Mouse (Mus musculus) kidney, adult 2 months (tissue): ENCODE measurements around the gene Slc38a2. TPM values are rescaled to one million over a fixed set of nuclear protein-coding genes. Genes with fewer than 3 reads are reported as not detected.

ENCODE experiments used
- DNase-seq: peaks from one replicate; pipeline ENCODE4 v3.0.0; 2021
- H3K27ac ChIP-seq: fragments of 200-500 bp; 2 replicates; pipeline ENCODE4 v1.5.1; 2012; ENCODE audit warnings: low read depth, low read length, control low read depth, inconsistent platforms; ENCODE audit not compliant: insufficient read depth
- H3K27me3 ChIP-seq: fragments of 200-500 bp; replicated peaks from 2 replicates; pipeline ENCODE4 v1.6.1; 2012; ENCODE audit warnings: mild to moderate bottlenecking, moderate library complexity, low read length, inconsistent platforms; ENCODE audit not compliant: control insufficient read depth, insufficient read depth
- H3K36me3 ChIP-seq: fragments of 200-500 bp; 2 replicates; pipeline ENCODE4 v1.6.1; 2012; ENCODE audit warnings: mild to moderate bottlenecking, moderate library complexity, low read length, inconsistent platforms; ENCODE audit not compliant: control insufficient read depth, insufficient read depth
- H3K4me1 ChIP-seq: fragments of 200-500 bp; 2 replicates; pipeline ENCODE4 v1.6.1; 2011; ENCODE audit warnings: low read length; ENCODE audit not compliant: control insufficient read depth, insufficient read depth
- H3K4me3 ChIP-seq: fragments of 200-500 bp; 2 replicates; pipeline ENCODE4 v1.5.1; 2011; ENCODE audit warnings: mild to moderate bottlenecking, low read depth, low read length, control low read depth; ENCODE audit not compliant: insufficient read depth
- CTCF ChIP-seq: fragments of 200-500 bp; conservative IDR thresholded peaks from 2 replicates; pipeline ENCODE4 v1.5.1; 2011; ENCODE audit warnings: low read depth, mild to moderate bottlenecking, control low read depth, low read length, moderate library complexity, mixed read lengths; ENCODE audit not compliant: insufficient read depth, insufficient read length
- POLR2A ChIP-seq: fragments of 200-500 bp; IDR thresholded peaks from one replicate; pipeline ENCODE4 v1.6.1; 2011; ENCODE audit warnings: low read depth, low read length, control low read depth
- WGBS: fragments of 180-500 bp; shearing (Covaris S2); methylation state at CpG from one replicate; pipeline ENCODE4 v1.1.7; 2018; 5-methylcytosine and 5-hydroxymethylcytosine counted together
- polyA plus RNA-seq: library from polyadenylated mRNA; depleted of rRNA; stranded (reverse); fragments of >200 nt; gene quantifications from 2 replicates; pipeline ENCODE4 v1.2.3, GENCODE M21; 2012

Gene Slc38a2
- polyA plus RNA-seq, 1 experiment, result 30.0 TPM

DNA sequence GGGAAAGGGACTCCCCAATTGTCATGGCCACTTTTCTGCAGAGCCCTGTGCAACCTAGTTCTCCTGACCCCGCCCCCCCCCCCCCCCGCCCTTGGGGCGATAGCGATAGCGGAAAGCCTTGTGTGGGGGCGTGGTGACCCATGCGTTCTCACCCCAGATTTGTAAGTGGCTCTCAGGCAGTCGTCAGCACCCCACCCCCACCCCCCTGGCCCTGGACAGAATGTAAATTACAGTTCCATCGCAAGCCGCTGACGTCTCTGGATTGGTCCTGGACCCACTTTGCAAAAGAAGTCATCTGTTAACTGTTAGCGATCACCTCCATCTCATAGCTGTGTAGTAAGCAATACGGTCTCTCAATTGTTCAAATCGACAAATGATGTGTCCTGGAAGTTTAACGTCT is 52.2 kb downstream of the Slc38a2 start:
- 40% methylated on average over 15 of the region's 15 CpGs for WGBS
- Histone ChIP-seq H3K4me1 (no peaks in the 10 kb centered on the region), H3K36me3 (no peaks in the 10 kb centered on the region), H3K27ac (no peak overlapping the region), H3K4me3 (no peak overlapping the region), H3K27me3 (0 out of 2 replicates have a peak, but pooled peaks cover 2% of the 10 kb centered on the region)
- TF ChIP-seq POLR2A, result no peak
- no peak for TF ChIP-seq CTCF
- no peak for DNase-seq

DNA sequence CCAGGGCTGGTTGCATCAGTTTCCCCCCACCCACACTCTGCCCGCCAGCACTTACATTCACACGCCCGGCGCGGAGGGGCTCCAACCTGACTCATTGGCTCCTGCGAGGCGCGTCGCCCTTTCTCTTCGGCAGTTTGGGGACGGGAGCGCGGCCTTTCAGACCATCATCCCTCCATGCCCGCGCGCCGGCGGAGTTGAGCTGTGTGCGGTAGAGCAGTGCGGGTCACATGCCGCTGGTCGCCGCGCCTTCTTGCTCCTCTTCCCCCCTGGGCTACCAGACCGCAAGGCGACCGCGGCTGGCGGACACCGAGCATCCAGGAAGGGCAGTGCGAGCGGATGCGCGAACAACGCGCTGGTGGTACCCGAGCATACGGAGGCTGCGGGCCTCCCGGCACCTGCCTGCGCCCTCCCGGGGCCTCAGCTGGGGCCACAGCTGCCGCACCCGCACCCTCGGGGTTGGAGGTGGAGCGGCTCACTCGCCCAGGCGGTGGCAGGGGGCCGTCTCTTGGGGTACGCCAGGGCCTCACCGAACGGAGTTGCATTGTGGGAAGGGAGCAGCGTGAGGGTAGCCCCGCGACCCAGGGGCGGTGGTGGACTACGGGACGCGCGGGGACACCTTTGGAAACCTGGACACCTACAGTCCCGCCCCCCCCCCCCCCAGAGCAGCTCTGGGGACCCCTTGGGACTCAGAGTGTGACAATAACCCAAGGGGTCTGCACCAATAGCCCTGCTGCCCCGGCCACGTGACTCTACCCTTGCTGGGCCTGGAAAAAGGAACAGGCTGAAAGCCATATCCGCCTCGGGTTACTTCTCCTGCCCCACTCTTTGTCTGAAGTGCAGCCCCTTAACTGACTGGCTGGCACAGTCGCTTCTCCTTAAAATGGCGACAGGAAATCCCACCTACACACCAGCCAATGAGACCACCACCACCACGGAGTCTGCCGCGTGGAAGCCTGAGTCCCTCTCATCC is 56.8 kb downstream of the Slc38a2 start, which contains the start of gene Slc38a1:
TSS of gene Slc38a1 (minus strand) at position 478 of the 970 bp plus-strand sequence.
- Histone ChIP-seq H3K4me3 (peak within 1 kb of the TSS; percentile 53), H3K27ac (no peak within 1 kb of the TSS), H3K27me3 (0 out of 2 replicates have a peak, but pooled peaks cover 2% of the 10 kb centered on the region), H3K4me1 (no peaks in the 10 kb centered on the region), H3K36me3 (no peaks in the 10 kb centered on the region)
- 1% methylated on average over 68 of the region's 70 CpGs for WGBS
- TF ChIP-seq POLR2A (no peak), CTCF (no peak)
- DNase-seq, result peak; percentile 14

DNA sequence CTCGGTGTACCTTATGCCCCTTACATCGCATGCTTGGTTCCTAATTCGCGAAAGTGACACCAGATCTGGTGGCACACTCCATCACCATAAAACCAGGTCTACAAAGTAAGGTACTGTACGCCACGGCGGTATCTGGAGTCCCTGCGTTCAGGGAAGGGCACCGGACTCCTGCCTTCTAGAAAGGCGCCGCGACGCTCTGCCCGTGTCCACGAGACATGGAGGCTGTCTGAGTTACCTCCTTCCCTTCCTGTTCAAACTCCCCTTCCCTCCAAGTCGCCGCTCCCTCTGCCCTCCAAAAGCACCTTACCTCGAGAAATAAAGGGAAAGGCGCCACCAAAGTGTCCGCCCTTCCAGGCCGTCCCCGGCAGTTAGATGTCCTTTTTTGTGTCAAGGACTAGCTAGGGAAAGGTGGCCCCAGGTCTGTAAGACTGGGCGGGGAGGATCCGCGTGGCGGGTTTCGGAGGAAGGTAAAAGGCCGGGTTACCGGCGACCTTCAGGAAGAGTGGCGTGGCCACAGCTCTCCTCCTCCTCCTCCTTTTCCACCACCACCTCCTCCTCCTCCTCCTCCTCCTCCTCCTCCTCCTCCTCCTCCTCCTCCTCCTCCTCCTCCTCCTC is 57.6 kb downstream of the Slc38a2 start:
- Histone ChIP-seq H3K4me3 (peak overlapping the region; percentile 53), H3K4me1 (no peaks in the 10 kb centered on the region), H3K27ac (no peak overlapping the region), H3K27me3 (0 out of 2 replicates have a peak, but pooled peaks cover 2% of the 10 kb centered on the region), H3K36me3 (no peaks in the 10 kb centered on the region)
- 2% methylated on average over 31 of the region's 31 CpGs for WGBS
- TF ChIP-seq POLR2A (no peak), CTCF (no peak)
- peak; percentile 9 for DNase-seq

- no peaks in the 10 kb centered on the region for H3K4me1 ChIP-seq
- peak; percentile 28 for DNase-seq
- TF ChIP-seq CTCF (no peak), POLR2A (no peak)
- no peaks in the 10 kb centered on the region for H3K36me3 ChIP-seq
- 1% methylated on average over 63 of the region's 63 CpGs for WGBS
- 0 out of 2 replicates have a peak, but pooled peaks cover 2% of the 10 kb centered on the region for H3K27me3 ChIP-seq
- H3K27ac ChIP-seq, result no peak overlapping the region
- H3K4me3 ChIP-seq, result peak overlapping the region; percentile 53
Measured at GRCm38 (mm10) chr15:96641111-96641820, 58.3 kb downstream of the Slc38a2 start.

GRCm38 (mm10) chr15:96640291-96640985 is 59.1 kb downstream of the Slc38a2 start:
- Histone ChIP-seq H3K27ac (no peak overlapping the region), H3K4me3 (no peak overlapping the region), H3K4me1 (no peaks in the 10 kb centered on the region), H3K27me3 (0 out of 2 replicates have a peak, but pooled peaks cover 2% of the 10 kb centered on the region), H3K36me3 (no peaks in the 10 kb centered on the region)
- DNase-seq, result no peak
- TF ChIP-seq CTCF, result no peak
- TF ChIP-seq POLR2A, result no peak
- 46% methylated on average over 16 of the region's 16 CpGs for whole genome bisulfite sequencing

- no peaks in the 10 kb centered on the region for H3K4me1 ChIP-seq
- DNase-seq, result no peak
- WGBS, result 76% methylated on average over 8 of the region's 8 CpGs
- no peak overlapping the region for H3K4me3 ChIP-seq
- no peak overlapping the region for H3K27ac ChIP-seq
- TF ChIP-seq POLR2A (no peak), CTCF (no peak)
- H3K27me3 ChIP-seq, result 0 out of 2 replicates have a peak, but pooled peaks cover 2% of the 10 kb centered on the region
- no peaks in the 10 kb centered on the region for H3K36me3 ChIP-seq
Measured at GRCm38 (mm10) chr15:96639630-96640029, 59.9 kb downstream of the Slc38a2 start.
